Mouse (Mus musculus): ENCODE results near the gene Scpep1.
"Not testable (repeated sequence)": the region's sequence is repeated elsewhere in the genome, so short reads cannot be mapped to it uniquely, and the experiment has no call there.

Scpep1 gene

DNA sequence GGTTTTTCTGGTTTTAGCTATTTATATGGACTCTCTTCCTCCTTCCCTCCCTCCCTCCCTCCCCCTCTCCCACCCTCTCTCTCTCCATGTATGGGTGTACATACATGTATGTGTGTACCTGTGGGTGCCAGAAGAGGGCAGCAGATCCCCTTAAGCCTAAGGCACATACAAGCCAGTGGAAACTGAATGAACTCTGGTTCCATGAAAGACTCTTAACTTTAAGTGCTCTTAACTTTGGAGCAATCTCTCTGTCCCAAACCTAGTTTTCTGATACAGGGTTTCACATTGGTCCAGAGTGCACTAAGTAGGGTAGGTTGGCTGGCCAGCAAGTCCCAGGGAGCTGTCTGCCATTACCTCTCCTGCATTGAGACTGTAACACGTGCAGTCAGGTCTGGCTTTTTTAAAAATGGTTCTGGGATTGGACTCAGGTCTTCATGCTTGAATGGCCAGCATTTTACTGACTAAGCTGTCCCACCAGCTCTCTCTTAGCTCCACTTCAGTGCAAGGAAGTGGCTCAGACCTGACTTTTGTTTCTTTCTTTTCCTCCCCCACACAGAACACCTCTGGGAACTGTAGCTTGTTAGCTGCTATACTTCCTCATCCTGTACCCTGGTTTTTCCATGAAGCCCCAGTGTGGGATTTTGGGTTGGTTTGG, 46.6 kb downstream of the Scpep1 start:
- DNase-seq: peak; percentile 83

DNA sequence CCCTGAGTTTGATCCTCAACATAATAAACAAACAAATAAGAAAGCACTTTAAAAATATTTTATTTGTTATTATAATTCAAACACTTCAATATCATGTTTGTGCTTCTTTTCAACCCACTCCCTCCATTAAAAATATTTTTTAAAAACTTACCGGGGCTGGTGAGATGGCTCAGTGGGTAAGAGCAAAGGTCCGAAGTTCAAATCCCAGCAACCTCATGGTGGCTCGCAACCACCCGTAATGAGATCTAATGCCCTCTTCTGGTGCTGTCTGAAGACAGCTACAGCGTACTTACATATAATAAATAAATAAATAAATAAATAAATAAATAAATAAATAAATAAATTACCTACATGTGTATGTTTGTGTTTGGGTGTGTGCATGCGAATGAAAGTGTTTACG, 47.4 kb downstream of the Scpep1 start:
- no peak for DNase-seq

DNA sequence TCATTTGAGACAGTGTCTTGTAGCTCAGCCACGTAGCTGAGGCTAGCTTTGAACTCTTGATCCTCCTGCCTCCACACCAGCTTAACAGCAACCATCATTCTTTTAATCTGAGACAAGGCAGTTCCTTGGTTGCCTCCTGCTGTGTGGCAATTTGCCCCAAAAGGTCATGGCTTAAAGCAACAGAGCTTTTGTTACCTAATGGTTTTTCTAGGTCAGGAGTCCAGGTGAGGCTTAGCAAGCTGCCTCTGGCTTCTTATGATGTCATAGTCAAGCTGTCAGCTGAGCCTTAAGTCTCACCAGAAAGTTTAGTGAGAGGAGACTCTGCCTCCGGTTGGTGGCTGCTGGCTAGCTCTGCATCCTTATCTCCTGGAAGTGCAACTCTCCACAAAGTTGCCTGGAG, 49.6 kb downstream of the Scpep1 start:
- peak; percentile 49 for DNase-seq

DNA sequence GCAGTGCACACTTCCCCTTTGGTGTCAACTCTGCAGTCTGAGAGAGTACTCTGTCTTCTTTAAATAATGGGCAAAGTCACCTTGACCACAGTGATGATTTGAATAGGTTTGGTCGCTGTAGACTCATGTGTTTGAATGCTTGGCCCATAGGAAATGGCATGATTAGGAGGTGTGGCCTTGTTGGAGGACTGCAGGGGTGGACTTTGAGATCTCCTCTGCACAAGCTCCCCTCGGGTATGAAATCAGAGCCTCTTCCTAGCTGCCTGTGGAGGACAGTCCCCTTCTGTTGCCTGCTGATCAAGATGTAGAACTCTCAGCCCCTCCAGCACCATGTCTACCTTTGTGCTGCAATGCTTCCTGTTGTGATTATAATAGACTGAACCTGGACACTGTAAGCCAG, 51.2 kb downstream of the Scpep1 start:
- no peak for DNase-seq

DNA sequence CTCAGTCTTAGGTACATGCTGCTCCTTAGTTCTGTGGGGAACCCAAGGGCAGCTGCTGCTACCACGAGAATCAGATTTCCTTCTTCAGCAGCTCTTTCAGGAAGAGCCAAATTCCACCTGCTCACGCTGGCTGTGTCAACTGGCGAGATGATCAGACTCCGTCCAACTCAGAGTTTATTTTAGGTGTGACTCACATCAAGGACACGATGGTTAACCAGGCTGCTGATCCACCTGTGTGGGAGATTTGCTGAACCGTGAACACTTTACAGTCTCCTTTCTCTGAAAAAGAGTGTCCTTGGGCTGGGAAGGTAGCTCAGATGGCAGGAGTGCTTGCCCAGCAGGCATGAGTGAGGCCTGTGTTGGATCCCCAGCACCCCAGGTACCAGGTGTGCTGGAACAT, 52.5 kb downstream of the Scpep1 start:
- no peak for DNase-seq

- no peak for DNase-seq
These were observed 53.9 kb downstream of the Scpep1 start for GRCm38 (mm10) chr11:88901341-88901802.

GRCm38 (mm10) chr11:88899561-88899960, 55.7 kb downstream of the Scpep1 start:
- DNase-seq: no peak

DNA sequence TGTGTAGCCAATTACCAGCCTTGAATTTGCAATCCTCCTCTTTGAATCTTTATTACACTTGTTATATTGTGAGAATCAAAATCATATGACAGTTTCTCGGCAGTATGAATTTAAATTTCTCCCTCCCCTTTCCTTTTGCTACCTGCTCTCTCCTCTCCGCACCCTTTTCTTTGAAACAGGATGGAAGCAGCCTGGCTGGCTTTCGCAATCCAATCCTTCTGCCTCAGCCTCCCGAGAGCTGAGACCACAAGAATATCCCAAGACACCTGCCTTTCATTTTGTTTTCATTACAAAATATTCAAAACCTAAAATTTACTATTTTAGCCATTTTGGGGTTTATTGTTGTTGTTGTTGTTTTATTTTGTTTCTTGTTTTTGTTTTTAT, 56.9 kb downstream of the Scpep1 start:
- DNase-seq: no peak

DNA sequence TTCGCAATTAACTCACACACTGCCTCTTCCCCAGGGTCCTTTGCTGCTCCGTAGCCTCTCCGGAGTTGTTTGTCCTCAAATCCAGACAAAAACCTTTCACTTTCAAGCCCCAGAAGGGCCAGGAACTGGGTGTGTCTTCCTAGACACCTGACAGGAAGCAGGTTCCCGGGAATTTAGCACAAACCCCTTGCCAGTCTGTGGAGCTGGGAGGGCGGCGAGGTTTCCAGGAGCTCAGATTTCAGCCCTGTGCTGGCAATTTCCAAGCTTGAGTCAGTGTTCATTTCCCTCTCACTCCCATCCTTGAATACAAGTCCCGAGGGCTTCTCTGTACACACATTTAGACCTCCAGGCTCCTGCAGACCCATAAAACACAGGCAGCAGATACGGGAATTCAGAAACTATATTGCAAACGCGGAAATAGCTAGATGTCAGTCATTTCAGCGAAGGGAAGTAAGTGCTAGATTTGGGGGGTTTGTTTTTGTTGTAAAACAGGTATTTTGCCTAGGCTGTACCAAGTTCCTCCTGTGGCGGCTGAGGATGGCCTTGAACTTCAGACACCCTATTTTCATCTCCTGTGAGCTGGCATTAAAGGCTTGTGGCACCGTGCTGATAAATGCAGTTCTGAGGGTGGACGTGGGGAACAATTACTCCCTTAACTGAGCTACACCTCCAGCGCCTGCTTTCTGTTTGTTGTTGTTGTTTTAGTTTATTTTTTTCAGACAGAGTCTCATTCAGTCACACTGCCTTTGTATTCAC, 57.5 kb downstream of the Scpep1 start:
- no peak for DNase-seq

GRCm38 (mm10) chr11:88895800-88896232, 59.4 kb downstream of the Scpep1 start:
- DNase-seq: peak; percentile 57

- not testable (repeated sequence) for DNase-seq
These were observed 60.0 kb downstream of the Scpep1 start for GRCm38 (mm10) chr11:88895235-88895634.

- not testable (repeated sequence) for DNase-seq
These were observed 61.0 kb downstream of the Scpep1 start for GRCm38 (mm10) chr11:88894279-88894678.

DNA sequence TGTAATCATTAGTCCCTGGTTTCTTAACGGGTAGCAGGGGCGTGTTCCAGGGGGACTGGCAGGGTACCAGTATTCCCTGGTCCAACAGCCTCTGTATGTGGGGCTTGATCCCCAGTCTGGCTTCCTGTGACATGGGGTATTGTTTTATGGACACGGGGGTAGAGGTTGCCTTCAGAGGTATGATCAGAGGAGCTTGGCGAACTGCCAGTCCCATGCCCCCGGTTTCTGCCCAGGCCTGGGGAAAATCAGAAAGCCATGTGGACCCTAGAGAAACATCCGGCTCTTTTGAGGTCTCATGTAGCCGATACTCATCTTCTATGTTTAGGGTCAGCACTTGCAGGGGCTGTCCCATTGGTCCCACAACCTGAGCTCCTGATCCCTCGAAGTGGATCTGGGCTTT, 61.8 kb downstream of the Scpep1 start:
- not testable (repeated sequence) for DNase-seq

GRCm38 (mm10) chr11:88892789-88893188, 62.5 kb downstream of the Scpep1 start:
- DNase-seq: not testable (repeated sequence)

GRCm38 (mm10) chr11:88891921-88892561, 63.2 kb downstream of the Scpep1 start:
- DNase-seq: peak; percentile 54

DNA sequence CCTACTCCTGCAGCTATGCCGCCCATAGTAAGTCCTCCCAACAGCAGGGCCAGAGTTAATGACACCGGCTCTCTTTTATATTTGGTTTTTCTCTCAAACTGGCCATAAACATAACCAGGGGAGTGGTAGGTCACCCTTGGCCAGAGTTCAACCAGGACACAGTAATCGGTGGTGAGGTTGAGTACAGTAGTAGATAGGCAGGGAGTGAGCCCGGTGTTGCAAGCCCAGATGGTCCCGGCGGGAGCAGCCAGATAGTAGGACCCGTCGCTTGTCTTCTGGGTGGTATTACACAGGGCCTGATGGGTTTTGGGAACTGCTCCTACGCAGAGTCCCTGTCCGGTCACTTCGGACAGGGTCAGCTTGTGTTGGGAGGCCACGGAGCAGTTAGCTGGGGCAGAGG, 63.8 kb downstream of the Scpep1 start:
- DNase-seq: peak; percentile 51

DNA sequence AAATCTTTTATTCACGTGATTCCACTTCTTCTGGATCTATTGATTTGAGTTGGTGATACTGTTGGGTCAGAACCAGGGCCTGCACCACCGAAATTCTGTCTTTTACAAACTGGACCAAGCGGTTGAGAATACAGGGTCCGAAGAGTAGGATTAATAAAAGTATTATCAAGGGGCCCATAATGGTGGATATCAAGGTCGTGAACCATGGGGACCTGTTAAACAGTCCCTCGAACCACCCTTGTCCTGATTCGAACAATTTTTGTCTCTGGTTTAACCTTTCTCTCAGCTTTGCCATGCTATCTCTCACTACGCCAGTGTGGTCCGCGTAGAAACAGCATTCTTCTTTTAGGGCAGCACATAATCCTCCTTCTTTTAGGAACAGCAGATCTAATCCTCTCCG, 64.4 kb downstream of the Scpep1 start:
- DNase-seq: not testable (repeated sequence)

- DNase-seq: no peak
These were observed 66.3 kb downstream of the Scpep1 start for GRCm38 (mm10) chr11:88888996-88889395.

- DNase-seq: no peak
These were observed 70.7 kb downstream of the Scpep1 start for GRCm38 (mm10) chr11:88884376-88885065.

- no peak for DNase-seq
These were observed 77.3 kb downstream of the Scpep1 start for GRCm38 (mm10) chr11:88878011-88878410.

Data from kidney, adult 18-20 months (tissue).